Mouse (Mus musculus) MEL (cell line): ENCODE data around the gene Dennd4b.

Source experiments
- BHLHE40 ChIP-seq: IDR thresholded peaks from 2 replicates; pipeline ENCODE4 v1.6.1; 2012; ENCODE audit warnings: low read depth, mild to moderate bottlenecking, inconsistent platforms, low read length, improper control_type of control experiment, borderline replicate concordance
- CTCF ChIP-seq, 3 experiments: IDR thresholded peaks in 2 of 3; conservative IDR thresholded peaks in 1 of 3; 2 replicates each; pipeline ENCODE4 v1.5.1; 2011 to 2012; ENCODE audit warnings: low read length in 3 of 3, low read depth in 2 of 3, mild to moderate bottlenecking in 2 of 3, improper control_type of control experiment in 1 of 3, inconsistent platforms in 1 of 3, mixed read lengths in 1 of 3, moderate library complexity in 1 of 3; ENCODE audit not compliant: control insufficient read depth in 1 of 3, insufficient read depth in 1 of 3, poor library complexity in 1 of 3, severe bottlenecking in 1 of 3
- HCFC1 ChIP-seq: IDR thresholded peaks from 2 replicates; pipeline ENCODE4 v1.6.1; 2012; ENCODE audit warnings: low read depth, mild to moderate bottlenecking, inconsistent platforms, low read length, improper control_type of control experiment, moderate library complexity
- NELFE ChIP-seq: IDR thresholded peaks from 2 replicates; pipeline ENCODE4 v1.6.1; 2011; ENCODE audit warnings: low read depth, low read length, improper control_type of control experiment
- POLR2A ChIP-seq, 2 experiments: IDR thresholded peaks; 2 replicates each; pipeline ENCODE4 v1.6.1; 2011 to 2012; ENCODE audit warnings: low read length in 2 of 2, mild to moderate bottlenecking in 2 of 2, control low read depth in 1 of 2, improper control_type of control experiment in 1 of 2, low read depth in 1 of 2, moderate library complexity in 1 of 2; ENCODE audit not compliant: control insufficient read depth in 1 of 2, insufficient read depth in 1 of 2, poor library complexity in 1 of 2
- POLR2AphosphoS2 ChIP-seq: IDR thresholded peaks from 2 replicates; pipeline ENCODE4 v1.6.1; 2011; ENCODE audit warnings: low read length, improper control_type of control experiment
- RAD21 ChIP-seq: IDR thresholded peaks from 2 replicates; pipeline ENCODE4 v1.6.1; 2011; ENCODE audit warnings: mild to moderate bottlenecking, low read depth, low read length, improper control_type of control experiment
- TAL1 ChIP-seq: IDR thresholded peaks from 2 replicates; pipeline ENCODE4 v1.6.1; 2012; ENCODE audit warnings: mild to moderate bottlenecking, inconsistent platforms, low read length, moderate library complexity, mixed read lengths
- USF1 ChIP-seq: IDR thresholded peaks from 2 replicates; pipeline ENCODE4 v1.6.1; 2014; ENCODE audit warnings: low read depth, mild to moderate bottlenecking, inconsistent platforms, low read length, improper control_type of control experiment, moderate library complexity
- ZC3H11A ChIP-seq: IDR thresholded peaks from 2 replicates; pipeline ENCODE4 v1.6.1; 2012; ENCODE audit warnings: low read depth, mild to moderate bottlenecking, inconsistent platforms, low read length, improper control_type of control experiment

GRCm38 (mm10) chr3:90290602-90291001 is 25.6 kb downstream of the Dennd4b start:
- TF ChIP-seq RAD21 (peak; percentile 12), ZC3H11A (no peak), TAL1 (no peak), NELFE (no peak), BHLHE40 (no peak), HCFC1 (no peak), CTCF (IDR thresholded peaks at IDR 0.05 in 2 of 3, conservative IDR thresholded peaks at IDR 0.05 in 1 of 3; ENCODE audit: control insufficient read depth in 1 of 3, insufficient read depth in 1 of 3, low read depth in 2 of 3, low read length in 3 of 3, poor library complexity in 1 of 3, severe bottlenecking in 1 of 3) (peak in 2 of 3 experiments; percentile 11 to 13; a peak in 1 of 6 replicates), POLR2A (IDR thresholded peaks at IDR 0.05; ENCODE audit: control insufficient read depth in 1 of 2, insufficient read depth in 1 of 2, low read depth in 1 of 2, low read length in 2 of 2, poor library complexity in 1 of 2) (no peak), POLR2AphosphoS2 (no peak), USF1 (no peak)
